Mouse (Mus musculus) cortical plate, adult 2 months (tissue): ENCODE data around the gene Smtnl1.

Experiments
- CTCF ChIP-seq: fragments of 200-500 bp; IDR thresholded peaks from 2 replicates; pipeline ENCODE4 v1.5.1; 2011; ENCODE audit warnings: mild to moderate bottlenecking, control low read depth, low read length; ENCODE audit not compliant: insufficient read depth; ENCODE audit errors: extremely low read depth
- POLR2A ChIP-seq: fragments of 200-500 bp; IDR thresholded peaks from 2 replicates; pipeline ENCODE4 v1.6.1; 2011; ENCODE audit warnings: mild to moderate bottlenecking, low read length, control low read depth; ENCODE audit not compliant: insufficient read depth; ENCODE audit errors: extremely low read depth

DNA sequence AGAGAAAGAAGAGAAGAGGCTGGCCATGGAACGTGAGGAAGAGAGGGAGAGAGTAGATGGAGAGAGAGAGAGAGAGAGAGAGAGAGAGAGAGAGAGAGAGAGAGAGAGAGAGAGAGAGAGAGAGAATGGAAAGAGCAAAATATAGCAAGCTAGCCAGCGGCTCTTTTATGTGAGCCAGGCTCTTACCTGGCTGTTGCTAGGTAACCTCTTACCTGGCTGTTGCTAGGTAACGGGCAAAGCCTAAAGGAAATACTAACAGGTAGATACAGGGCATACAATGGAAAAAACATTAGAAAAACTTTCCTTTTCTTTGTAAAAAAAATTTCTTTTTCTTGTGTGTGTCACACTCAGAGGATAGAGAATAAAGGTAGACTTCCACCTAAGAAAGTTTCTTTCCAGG lies 44.7 kb downstream of the Smtnl1 start:
- TF ChIP-seq POLR2A = no peak
- TF ChIP-seq CTCF = no peak
